20 mouse cellular contexts compared by ENCODE assay signal in genomic region chr1:138589126-138589525, GRCm38 (mm10).
"Had no signal": no experiment of that assay in that cellular context is flagged by ENCODE, and none has a peak within 500 bp of the region (broad histone marks: within the 10 kb centered on the region; RNA-seq: fewer than 3 reads in every experiment).

No protein-coding gene starts in this region.

- H3K27me3 ChIP-seq: limb, embryonic 13.5 days; liver, embryonic 12.5 days; liver, embryonic 15.5 days; lung, embryonic 15.5 days; megakaryocyte, embryonic 14.5 days; midbrain, embryonic 13.5 days had no signal

- H3K4me3 ChIP-seq: limb, embryonic 10.5 days; limb, embryonic 13.5 days; liver, embryonic 12.5 days; liver, embryonic 15.5 days; lung, embryonic 15.5 days; megakaryocyte, embryonic 14.5 days; midbrain, embryonic 10.5 days; midbrain, embryonic 13.5 days; myocyte had no signal

- H3K9me3 ChIP-seq: limb, embryonic 10.5 days; limb, embryonic 13.5 days; liver, embryonic 12.5 days; liver, embryonic 15.5 days; lung, embryonic 15.5 days; midbrain, embryonic 10.5 days; midbrain, embryonic 13.5 days had no signal

- ATAC-seq: intestine, postnatal 0 days; liver, embryonic 12.5 days; midbrain, embryonic 13.5 days; midbrain, embryonic 16.5 days had no signal

- H3K9ac ChIP-seq: limb, embryonic 13.5 days; liver, embryonic 12.5 days; liver, embryonic 15.5 days; lung, embryonic 15.5 days; midbrain, embryonic 13.5 days had no signal

- H3K27ac ChIP-seq: kidney, postnatal 0 days; limb, embryonic 10.5 days; limb, embryonic 13.5 days; liver, embryonic 12.5 days; liver, embryonic 15.5 days; lung, embryonic 15.5 days; midbrain, embryonic 10.5 days; midbrain, embryonic 13.5 days had no signal

- DNase-seq: kidney, postnatal 4 days; layer of hippocampus, adult 9-11 months; liver; lung, adult 18-20 months; lung, postnatal 10 days; lung, postnatal 36 days; thymus, adult 18-20 months; thymus, postnatal 36 days had no signal

- H3K4me1 ChIP-seq: liver, embryonic 12.5 days; liver, embryonic 15.5 days; lung, embryonic 15.5 days; midbrain, embryonic 13.5 days had no signal

- H3K36me3 ChIP-seq: liver, embryonic 15.5 days; lung, embryonic 15.5 days; midbrain, embryonic 13.5 days had no signal

- H3K4me2 ChIP-seq: limb, embryonic 13.5 days; liver, embryonic 12.5 days; liver, embryonic 15.5 days; lung, embryonic 15.5 days; midbrain, embryonic 13.5 days had no signal
